Mouse (Mus musculus) embryonic stem cell, embryonic (primary cell): Measurements from ENCODE around the gene Dpy30.

Source experiments
- CTCF ChIA-PET, 4 experiments: fragments of 300-600 bp in 2 of 4; fragments of 350-600 bp in 2 of 4; sonication (Branson Sonifier 250); formaldehyde crosslinking; loops; one replicate each; lab custom pipeline; 2022; ENCODE audit warnings: inconsistent platforms in 2 of 4; lab: Charles Lee
- POLR2A ChIA-PET, 4 experiments: fragments of 300-600 bp in 2 of 4; fragments of 350-600 bp in 2 of 4; sonication (Branson Sonifier 250); formaldehyde crosslinking; loops; one replicate each; lab custom pipeline; 2022; ENCODE audit warnings: antibody characterized with exemption in 4 of 4, inconsistent platforms in 1 of 4; lab: Charles Lee

The Dpy30 gene

GRCm38 (mm10) chr17:74278966-74279869, 44.5 kb downstream of the Dpy30 start:
- ChIA-PET POLR2A (interaction anchor here in 2 of 4 experiments (0.9 to 2.8 kb wide), 7 partner anchors 9 to 52 kb away, joined by 3 to 12 read pairs (median 5); partner anchors contain the start of gene Memo1 (in 1 of the 2)), CTCF (no interaction called here)

GRCm38 (mm10) chr17:74274471-74274870, 49.3 kb downstream of the Dpy30 start:
- ChIA-PET POLR2A (interaction anchor here in 2 of 4 experiments (0.6 to 1.2 kb wide), 4 partner anchors 19 to 217 kb away, joined by 3 to 4 read pairs (median 3); no protein-coding TSS in a partner anchor), CTCF (no interaction called here)

- CTCF ChIA-PET = interaction anchor here in 2 of 4 experiments (0.5 to 0.9 kb wide), 6 partner anchors 9 to 116 kb away, joined by 3 to 5 read pairs (median 3); no protein-coding TSS in a partner anchor
- POLR2A ChIA-PET = interaction anchor here in 3 of 4 experiments (0.6 to 2.3 kb wide), 15 partner anchors 8 to 345 kb away, joined by 3 to 11 read pairs (median 4); partner anchors contain the start of gene Birc6 (in 1 of the 3)
Observed at GRCm38 (mm10) chr17:74272683-74273205, 51.0 kb downstream of the Dpy30 start.

- ChIA-PET POLR2A (interaction anchor here in 2 of 4 experiments (0.6 to 2.3 kb wide), 12 partner anchors 8 to 256 kb away, joined by 3 to 11 read pairs (median 4); partner anchors contain the start of gene Birc6 (in 1 of the 2)), CTCF (no interaction called here)
Observed at GRCm38 (mm10) chr17:74271541-74272268, 52.0 kb downstream of the Dpy30 start.

GRCm38 (mm10) chr17:74270205-74270604, 53.5 kb downstream of the Dpy30 start:
- CTCF ChIA-PET = no interaction called here
- POLR2A ChIA-PET = interaction anchor here in 3 of 4 experiments (0.6 to 1.5 kb wide), 5 partner anchors 11 to 814 kb away, joined by 3 to 5 read pairs (median 4); no protein-coding TSS in a partner anchor

GRCm38 (mm10) chr17:74267415-74268180, 56.1 kb downstream of the Dpy30 start:
- ChIA-PET CTCF (interaction anchor here in 1 of 4 experiments (1.5 kb wide), 1 partner anchor 13 kb away, joined by 4 read pairs; no protein-coding TSS in a partner anchor), POLR2A (interaction anchor here in 1 of 4 experiments (0.5 to 1.9 kb wide), 12 partner anchors 10 to 726 kb away, joined by 3 to 9 read pairs (median 4); partner anchors contain the start of gene Birc6)

- ChIA-PET CTCF (interaction anchor here in 1 of 4 experiments (0.7 kb wide), 1 partner anchor 32 kb away, joined by 3 read pairs; no protein-coding TSS in a partner anchor), POLR2A (interaction anchor here in 2 of 4 experiments (0.7 to 1.2 kb wide), 2 partner anchors 19 to 31 kb away, joined by 3 to 4 read pairs; no protein-coding TSS in a partner anchor)
Observed at GRCm38 (mm10) chr17:74265636-74266035, 58.1 kb downstream of the Dpy30 start.

GRCm38 (mm10) chr17:74265156-74265505, 58.6 kb downstream of the Dpy30 start:
- ChIA-PET CTCF (no interaction called here), POLR2A (interaction anchor here in 1 of 4 experiments (0.6 kb wide), 1 partner anchor 1323 kb away, joined by 3 read pairs; no protein-coding TSS in a partner anchor)

- POLR2A ChIA-PET = interaction anchor here in 2 of 4 experiments (0.6 to 3.1 kb wide), 3 partner anchors 13 to 1323 kb away, joined by 3 to 8 read pairs (median 3); no protein-coding TSS in a partner anchor
- CTCF ChIA-PET = interaction anchor here in 1 of 4 experiments (0.8 kb wide), 1 partner anchor 8 kb away, joined by 3 read pairs; no protein-coding TSS in a partner anchor
Observed at GRCm38 (mm10) chr17:74264333-74265155, 59.2 kb downstream of the Dpy30 start.

- ChIA-PET CTCF (no interaction called here), POLR2A (interaction anchor here in 2 of 4 experiments (0.8 to 3.1 kb wide), 3 partner anchors 10 to 1404 kb away, joined by 3 to 8 read pairs (median 4); no protein-coding TSS in a partner anchor)
Observed at GRCm38 (mm10) chr17:74262415-74262814, 61.3 kb downstream of the Dpy30 start.
